Mouse (Mus musculus) adrenal gland, adult 8-10 months (tissue): ENCODE measurements around the gene Zbbx. TPM values are rescaled to one million over a fixed set of nuclear protein-coding genes. Genes with fewer than 3 reads are reported as not detected.

Source experiments
- DNase-seq: peaks from one replicate; pipeline ENCODE4 v3.0.0; 2022
- total RNA-seq, 4 experiments: library from RNA; stranded (reverse); gene quantifications; 2 replicates each; pipeline ENCODE4 v1.2.4; 2022

Zbbx gene
- total RNA-seq = not detected

- DNase-seq = no peak
Observed at GRCm38 (mm10) chr3:75164838-75165496, at the start of gene Zbbx. TSS of gene Zbbx (minus strand) at chr3:75165034.

- no peak for DNase-seq
Observed at GRCm38 (mm10) chr3:75202808-75203503, 38.1 kb upstream of the Zbbx start.

GRCm38 (mm10) chr3:75182606-75183005 lies 17.8 kb upstream of the Zbbx start:
- DNase-seq = no peak

- DNase-seq = no peak
Observed at GRCm38 (mm10) chr3:75141876-75142275, 23.0 kb downstream of the Zbbx start.

GRCm38 (mm10) chr3:75104867-75105266 lies 60.0 kb downstream of the Zbbx start:
- DNase-seq = no peak

GRCm38 (mm10) chr3:75085762-75086161 lies 79.1 kb downstream of the Zbbx start:
- no peak for DNase-seq

GRCm38 (mm10) chr3:75078906-75079305 lies 85.9 kb downstream of the Zbbx start:
- DNase-seq = no peak

GRCm38 (mm10) chr3:75009701-75010100 lies 155.1 kb downstream of the Zbbx start:
- no peak for DNase-seq

Other genes with a start within 250 kb of the Zbbx start
- not detected for gene Serpini2, start 105.0 kb upstream of the Zbbx start, total RNA-seq